Mouse (Mus musculus): Measurements from ENCODE around the gene Kpna1.
A peak's percentile ranks its signal among the peaks of the same experiment; 100 is the strongest.

Gene Kpna1

DNA sequence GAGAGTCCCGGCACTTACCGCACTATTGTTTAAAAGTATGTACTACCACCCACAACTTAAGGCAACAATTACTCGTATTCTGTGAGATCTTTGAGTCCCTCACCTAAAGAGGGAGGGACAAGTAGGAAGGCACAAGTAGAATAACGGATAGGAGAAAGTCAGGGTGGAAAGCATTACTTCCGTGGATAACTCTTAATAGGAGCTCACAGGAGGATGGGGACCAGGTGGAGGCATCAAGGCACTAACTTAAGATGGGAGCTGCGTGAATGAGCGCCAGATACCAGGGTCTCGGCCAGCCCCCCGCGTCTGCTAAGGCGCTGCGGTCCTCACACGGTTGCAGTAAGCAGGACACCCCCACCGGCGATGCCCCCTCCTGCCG, 92.5 kb downstream of the Kpna1 start:
- no peak for DNase-seq (ENCODE audit: low read depth)

DNA sequence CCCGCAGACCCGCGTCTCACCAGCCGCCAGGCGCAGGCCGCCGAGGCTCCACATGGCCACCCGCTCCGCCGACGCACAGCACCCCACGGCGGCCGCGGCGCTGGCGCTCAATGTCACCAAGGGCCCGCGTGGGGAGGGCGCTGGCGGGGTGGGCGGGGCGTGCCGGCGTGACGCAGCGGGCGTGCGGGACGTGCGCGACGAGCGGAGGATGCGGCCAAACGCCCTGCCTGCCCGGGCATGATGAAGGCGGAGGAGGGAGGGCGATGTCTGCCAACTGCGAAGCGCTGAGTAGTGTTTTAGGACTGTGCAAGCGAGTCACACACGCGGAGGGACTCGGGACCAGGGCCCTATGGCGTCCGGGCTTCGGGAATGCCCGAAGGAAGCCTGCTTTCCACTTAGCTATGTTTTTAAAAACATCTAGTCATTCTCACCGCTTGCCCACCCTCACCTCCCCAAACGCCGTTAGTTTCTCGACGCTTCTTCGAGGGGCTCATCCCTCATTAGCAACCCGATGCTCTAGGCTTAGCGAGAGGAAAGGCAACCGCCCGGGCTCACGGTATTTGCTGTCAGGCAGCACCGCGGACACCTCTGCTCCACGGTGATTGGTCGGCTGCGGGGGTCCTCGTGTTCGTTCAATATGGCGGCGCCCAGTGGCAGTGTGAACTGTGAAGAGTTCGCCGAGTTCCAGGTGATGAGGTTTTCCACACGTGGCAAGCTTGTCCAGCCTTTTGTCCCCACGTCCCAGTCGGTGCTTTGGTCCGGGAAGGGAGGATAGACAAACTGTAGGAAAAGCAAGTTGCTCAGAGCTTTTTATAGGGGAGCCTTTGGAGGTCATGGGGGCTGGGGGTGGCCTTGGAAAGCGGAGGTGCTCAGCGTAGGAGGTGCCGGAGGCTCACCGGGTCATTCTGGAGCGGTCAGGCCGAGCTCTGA, 93.2 kb downstream of the Kpna1 start, which contains the start of the genes Fam162a and Ccdc58:
Fam162a (minus strand) TSS at position 145 of the 930 bp plus-strand sequence.
Ccdc58 (plus strand) TSS at position 236 of the 930 bp plus-strand sequence.
- DNase-seq (ENCODE audit: low read depth): peak; percentile 61

DNA sequence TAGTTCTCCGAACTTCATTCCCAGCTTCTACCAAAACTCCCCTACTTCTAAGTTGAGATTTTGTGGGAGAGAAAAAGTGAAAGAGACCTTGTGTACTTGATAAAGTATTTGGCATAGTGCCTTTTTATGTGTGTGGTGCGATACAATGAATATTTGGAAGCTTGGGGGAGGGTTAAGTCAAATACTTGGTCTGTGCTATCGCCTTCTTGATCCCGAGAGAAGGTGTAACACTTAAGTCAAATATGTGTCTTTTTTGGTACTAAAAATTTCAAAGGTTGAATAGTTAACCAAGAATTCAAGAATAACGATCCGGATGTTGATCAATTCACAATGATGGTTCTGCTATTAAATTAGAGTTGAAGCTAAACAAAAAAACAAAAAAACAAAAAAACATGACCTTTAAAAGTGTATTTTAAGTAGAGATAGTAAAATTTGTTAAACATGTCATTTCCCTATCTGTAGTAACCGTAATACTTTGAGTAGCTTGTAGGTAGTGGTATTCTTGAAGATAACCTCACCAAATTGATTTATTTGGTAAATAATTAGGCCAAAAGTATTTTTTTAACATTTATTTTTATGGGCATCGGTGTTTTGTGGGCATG, 94.0 kb downstream of the Kpna1 start:
- DNase-seq (ENCODE audit: low read depth): no peak

DNA sequence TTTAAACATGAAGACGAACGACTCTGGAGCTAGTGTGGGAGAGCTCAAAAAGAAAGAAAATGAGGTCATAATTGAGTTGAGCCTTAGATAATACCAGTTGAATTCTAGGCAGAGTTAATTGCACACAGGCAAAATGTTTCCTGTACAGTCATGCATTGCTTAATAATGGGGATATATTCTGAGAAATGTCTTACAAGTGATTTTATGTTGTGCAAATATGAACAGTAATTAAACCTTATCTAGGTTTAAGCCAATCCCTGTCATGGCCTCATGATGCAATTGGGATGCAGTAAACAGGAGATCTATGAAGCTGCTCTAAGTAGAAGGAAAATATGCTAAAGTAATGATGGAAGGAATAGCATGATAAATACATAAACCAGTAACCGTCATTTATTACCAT, 96.2 kb downstream of the Kpna1 start:
- no peak for DNase-seq (ENCODE audit: low read depth)

DNA sequence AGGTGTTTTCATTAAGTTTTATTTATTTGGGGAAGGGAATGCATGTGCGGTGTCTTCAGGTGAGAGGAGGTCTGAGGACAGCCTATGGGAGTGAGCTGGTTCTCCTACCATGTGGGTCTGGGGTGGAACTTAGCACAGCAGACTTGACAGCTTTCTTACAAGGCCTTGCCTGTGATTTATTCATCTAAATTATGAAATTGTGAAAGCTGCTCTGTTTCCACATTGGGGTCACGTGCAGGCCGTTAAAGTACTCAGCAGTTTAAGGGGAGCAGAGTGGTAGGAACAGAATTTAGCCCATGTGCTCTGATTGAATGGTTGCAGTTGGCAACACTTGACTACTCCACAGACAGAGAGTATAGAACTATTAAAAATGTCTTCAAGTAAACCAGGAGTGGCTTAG, 101.4 kb downstream of the Kpna1 start:
- DNase-seq (ENCODE audit: low read depth): no peak
